Mouse (Mus musculus): ENCODE data around the gene Foxl1. TPM values are rescaled to one million over a fixed set of nuclear protein-coding genes. Genes with fewer than 3 reads are reported as not detected.
A peak's percentile ranks its signal among the peaks of the same experiment; 100 is the strongest.

Gene Foxl1
- not detected for total RNA-seq (2018; cell fraction: chromatin; rRNA removed)
- not detected for total RNA-seq (2018; cell fraction: cytosol; rRNA removed)
- total RNA-seq (2018; cell fraction: nucleus; rRNA removed): not detected
- polyA plus RNA-seq (2018): not detected in 3 replicates

- Histone ChIP-seq H3K27ac (no peak within 1 kb of the TSS), H3K4me3 (ENCODE audit: inconsistent target) (no peak within 1 kb of the TSS), H3K79me2 (ENCODE audit: inconsistent target) (no peaks in the 10 kb centered on the region), H3K36me3 (ENCODE audit: inconsistent target) (no peaks in the 10 kb centered on the region)
- 7% methylated on average over 43 of the region's 43 CpGs for WGBS (ENCODE audit: missing documents)
Measured at GRCm38 (mm10) chr8:121127756-121128375, at the start of gene Foxl1. Gene Foxl1 (plus strand): TSS chr8:121127940.

GRCm38 (mm10) chr8:121078721-121079120, 49.0 kb upstream of the Foxl1 start:
- Histone ChIP-seq H3K79me2 (ENCODE audit: inconsistent target) (no peaks in the 10 kb centered on the region), H3K4me3 (ENCODE audit: inconsistent target) (no peak overlapping the region), H3K36me3 (ENCODE audit: inconsistent target) (no peaks in the 10 kb centered on the region), H3K27ac (no peak overlapping the region)
- 18% methylated on average over 14 of the region's 14 CpGs for WGBS (ENCODE audit: missing documents)

- Histone ChIP-seq H3K36me3 (ENCODE audit: inconsistent target) (no peaks in the 10 kb centered on the region), H3K27ac (no peak overlapping the region), H3K79me2 (ENCODE audit: inconsistent target) (no peaks in the 10 kb centered on the region), H3K4me3 (ENCODE audit: inconsistent target) (no peak overlapping the region)
- 14% methylated on average over 7 of the region's 7 CpGs for WGBS (ENCODE audit: missing documents)
Measured at GRCm38 (mm10) chr8:121079201-121079600, 48.5 kb upstream of the Foxl1 start.

- WGBS (ENCODE audit: missing documents): 30% methylated on average over 12 of the region's 12 CpGs
- Histone ChIP-seq H3K79me2 (ENCODE audit: inconsistent target) (no peaks in the 10 kb centered on the region), H3K27ac (no peak overlapping the region), H3K36me3 (ENCODE audit: inconsistent target) (no peaks in the 10 kb centered on the region), H3K4me3 (ENCODE audit: inconsistent target) (no peak overlapping the region)
Measured at GRCm38 (mm10) chr8:121079944-121080343, 47.8 kb upstream of the Foxl1 start.

GRCm38 (mm10) chr8:121080361-121081090, 47.2 kb upstream of the Foxl1 start:
- Histone ChIP-seq H3K27ac (no peak overlapping the region), H3K36me3 (ENCODE audit: inconsistent target) (no peaks in the 10 kb centered on the region), H3K79me2 (ENCODE audit: inconsistent target) (no peaks in the 10 kb centered on the region), H3K4me3 (ENCODE audit: inconsistent target) (no peak overlapping the region)
- WGBS (ENCODE audit: missing documents): 5% methylated on average over 49 of the region's 49 CpGs

- 15% methylated on average over 7 of the region's 7 CpGs for WGBS (ENCODE audit: missing documents)
Measured at GRCm38 (mm10) chr8:121081398-121081797, 46.3 kb upstream of the Foxl1 start.

GRCm38 (mm10) chr8:121082218-121083092, 45.3 kb upstream of the Foxl1 start:
- no peak overlapping the region for H3K4me3 ChIP-seq (ENCODE audit: inconsistent target)
- WGBS (ENCODE audit: missing documents): 6% methylated on average over 57 of the region's 57 CpGs

More at GRCm38 (mm10) chr8:121081398-121081797, 46.3 kb upstream of the Foxl1 start:
- H3K4me3 ChIP-seq (ENCODE audit: inconsistent target): no peak overlapping the region
- H3K27ac ChIP-seq: no peak overlapping the region
- no peaks in the 10 kb centered on the region for H3K79me2 ChIP-seq (ENCODE audit: inconsistent target)
- H3K36me3 ChIP-seq (ENCODE audit: inconsistent target): no peaks in the 10 kb centered on the region

GRCm38 (mm10) chr8:121083093-121083935, 44.4 kb upstream of the Foxl1 start:
- no peaks in the 10 kb centered on the region for H3K79me2 ChIP-seq (ENCODE audit: inconsistent target)
- no peaks in the 10 kb centered on the region for H3K36me3 ChIP-seq (ENCODE audit: inconsistent target)
- under 1% methylated on average over 89 of the region's 89 CpGs for WGBS (ENCODE audit: missing documents)
- peak overlapping the region; percentile 10; the same call in 1 of the 2 replicates for H3K4me3 ChIP-seq (ENCODE audit: inconsistent target)
- H3K27ac ChIP-seq: no peak overlapping the region

More at GRCm38 (mm10) chr8:121082218-121083092, 45.3 kb upstream of the Foxl1 start:
- Histone ChIP-seq H3K27ac (no peak overlapping the region), H3K79me2 (ENCODE audit: inconsistent target) (no peaks in the 10 kb centered on the region), H3K36me3 (ENCODE audit: inconsistent target) (no peaks in the 10 kb centered on the region)

- no peaks in the 10 kb centered on the region for H3K36me3 ChIP-seq (ENCODE audit: inconsistent target)
- no peak overlapping the region for H3K4me3 ChIP-seq (ENCODE audit: inconsistent target)
- no peak overlapping the region for H3K27ac ChIP-seq
- H3K79me2 ChIP-seq (ENCODE audit: inconsistent target): no peaks in the 10 kb centered on the region
- WGBS (ENCODE audit: missing documents): under 1% methylated on average over 16 of the region's 27 CpGs
Measured at GRCm38 (mm10) chr8:121083936-121084209, 43.9 kb upstream of the Foxl1 start.

GRCm38 (mm10) chr8:121084210-121084951, 43.4 kb upstream of the Foxl1 start, which contains the start of gene Foxf1:
Gene Foxf1 (plus strand): TSS chr8:121084386.
- no peaks in the 10 kb centered on the region for H3K79me2 ChIP-seq (ENCODE audit: inconsistent target)
- H3K4me3 ChIP-seq (ENCODE audit: inconsistent target): peak within 1 kb of the TSS; percentile 10; the same call in 1 of the 2 replicates
- no peak within 1 kb of the TSS for H3K27ac ChIP-seq
- WGBS (ENCODE audit: missing documents): 2% methylated on average over 60 of the region's 83 CpGs
- no peaks in the 10 kb centered on the region for H3K36me3 ChIP-seq (ENCODE audit: inconsistent target)

- H3K27ac ChIP-seq: no peak overlapping the region
- H3K36me3 ChIP-seq (ENCODE audit: inconsistent target): no peaks in the 10 kb centered on the region
- no peaks in the 10 kb centered on the region for H3K79me2 ChIP-seq (ENCODE audit: inconsistent target)
- H3K4me3 ChIP-seq (ENCODE audit: inconsistent target): no peak overlapping the region
- WGBS (ENCODE audit: missing documents): 6% methylated on average over 25 of the region's 30 CpGs
Measured at GRCm38 (mm10) chr8:121085011-121085410, 42.7 kb upstream of the Foxl1 start.

GRCm38 (mm10) chr8:121085561-121085960, 42.2 kb upstream of the Foxl1 start:
- Histone ChIP-seq H3K79me2 (ENCODE audit: inconsistent target) (no peaks in the 10 kb centered on the region), H3K36me3 (ENCODE audit: inconsistent target) (no peaks in the 10 kb centered on the region), H3K27ac (no peak overlapping the region), H3K4me3 (ENCODE audit: inconsistent target) (no peak overlapping the region)
- WGBS (ENCODE audit: missing documents): 94% methylated on average over 3 of the region's 3 CpGs
